Mouse (Mus musculus) adrenal gland (tissue): ENCODE data around the gene Arl14.

ENCODE experiments used
- intact Hi-C: fragments of 180-260 bp; cut with DNase I; formaldehyde crosslinking; loops from one replicate; pipeline ENCODE4 v1.15.1; 2025
- long read RNA-seq, 2 experiments: library from polyadenylated mRNA; unstranded; transcript quantifications; one replicate each; pipeline ENCODE4 v2.0.0; 2020; ENCODE audit warnings: borderline replicate concordance in 1 of 2; ENCODE audit not compliant: insufficient replicate concordance in 1 of 2

The Arl14 gene
- long read RNA-seq, experiment 1 = 0 reads
- long read RNA-seq, experiment 2 = 0 reads

GRCm38 (mm10) chr3:69221806-69222501, at the start of gene Arl14:
TSS of gene Arl14 (plus strand) at chr3:69222419.
- intact Hi-C loops = no loop called here

- intact Hi-C loops = no loop called here
These were observed 47.0 kb upstream of the Arl14 start for GRCm38 (mm10) chr3:69175229-69175628.

GRCm38 (mm10) chr3:69177168-69177797, 44.9 kb upstream of the Arl14 start:
- intact Hi-C loops = no loop called here

- intact Hi-C loops = no loop called here
These were observed 44.3 kb upstream of the Arl14 start for GRCm38 (mm10) chr3:69177914-69178313.

- intact Hi-C loops = no loop called here
These were observed 43.7 kb upstream of the Arl14 start for GRCm38 (mm10) chr3:69178365-69179004.

- intact Hi-C loops = no loop called here
These were observed 40.7 kb upstream of the Arl14 start for GRCm38 (mm10) chr3:69181531-69181930.

- intact Hi-C loops = no loop called here
These were observed 40.0 kb upstream of the Arl14 start for GRCm38 (mm10) chr3:69182225-69182624.

GRCm38 (mm10) chr3:69185244-69185643, 37.0 kb upstream of the Arl14 start:
- intact Hi-C loops = no loop called here

GRCm38 (mm10) chr3:69186031-69186430, 36.2 kb upstream of the Arl14 start:
- intact Hi-C loops = no loop called here

- intact Hi-C loops = no loop called here
These were observed 35.6 kb upstream of the Arl14 start for GRCm38 (mm10) chr3:69186643-69187042.

GRCm38 (mm10) chr3:69192995-69193394, 29.2 kb upstream of the Arl14 start:
- intact Hi-C loops = no loop called here

GRCm38 (mm10) chr3:69194496-69194895, 27.7 kb upstream of the Arl14 start:
- intact Hi-C loops = no loop called here

- intact Hi-C loops = no loop called here
These were observed 27.0 kb upstream of the Arl14 start for GRCm38 (mm10) chr3:69195251-69195650.

GRCm38 (mm10) chr3:69198098-69198497, 24.1 kb upstream of the Arl14 start:
- intact Hi-C loops = no loop called here

- intact Hi-C loops = loop anchor here (10.0 kb wide), 1 partner anchor 75 kb away; the partner anchor contains the start of gene Kpna4
These were observed 22.0 kb upstream of the Arl14 start for GRCm38 (mm10) chr3:69200251-69200650.

GRCm38 (mm10) chr3:69201206-69201605, 21.0 kb upstream of the Arl14 start:
- intact Hi-C loops = loop anchor here (10.0 kb wide), 1 partner anchor 76 kb away; the partner anchor contains the start of gene Kpna4

GRCm38 (mm10) chr3:69202876-69203275, 19.3 kb upstream of the Arl14 start:
- intact Hi-C loops = loop anchor here (10.0 kb wide), 1 partner anchor 78 kb away; the partner anchor contains the start of gene Kpna4

- intact Hi-C loops = loop anchor here (10.0 kb wide), 1 partner anchor 81 kb away; the partner anchor contains the start of gene Kpna4
These were observed 16.8 kb upstream of the Arl14 start for GRCm38 (mm10) chr3:69205266-69206054.

GRCm38 (mm10) chr3:69206193-69206893, 15.9 kb upstream of the Arl14 start:
- intact Hi-C loops = loop anchor here (10.0 kb wide), 1 partner anchor 82 kb away; the partner anchor contains the start of gene Kpna4
